Mouse (Mus musculus) kidney, postnatal 10 days (tissue): Measurements from ENCODE around the gene Cdh12.
"Not testable (repeated sequence)": the region's sequence is repeated elsewhere in the genome, so short reads cannot be mapped to it uniquely, and the experiment has no call there.

ENCODE experiments used
- DNase-seq: peaks from one replicate; pipeline ENCODE4 v3.0.0; 2021; ENCODE audit warnings: mixed read lengths

Cdh12 gene

DNA sequence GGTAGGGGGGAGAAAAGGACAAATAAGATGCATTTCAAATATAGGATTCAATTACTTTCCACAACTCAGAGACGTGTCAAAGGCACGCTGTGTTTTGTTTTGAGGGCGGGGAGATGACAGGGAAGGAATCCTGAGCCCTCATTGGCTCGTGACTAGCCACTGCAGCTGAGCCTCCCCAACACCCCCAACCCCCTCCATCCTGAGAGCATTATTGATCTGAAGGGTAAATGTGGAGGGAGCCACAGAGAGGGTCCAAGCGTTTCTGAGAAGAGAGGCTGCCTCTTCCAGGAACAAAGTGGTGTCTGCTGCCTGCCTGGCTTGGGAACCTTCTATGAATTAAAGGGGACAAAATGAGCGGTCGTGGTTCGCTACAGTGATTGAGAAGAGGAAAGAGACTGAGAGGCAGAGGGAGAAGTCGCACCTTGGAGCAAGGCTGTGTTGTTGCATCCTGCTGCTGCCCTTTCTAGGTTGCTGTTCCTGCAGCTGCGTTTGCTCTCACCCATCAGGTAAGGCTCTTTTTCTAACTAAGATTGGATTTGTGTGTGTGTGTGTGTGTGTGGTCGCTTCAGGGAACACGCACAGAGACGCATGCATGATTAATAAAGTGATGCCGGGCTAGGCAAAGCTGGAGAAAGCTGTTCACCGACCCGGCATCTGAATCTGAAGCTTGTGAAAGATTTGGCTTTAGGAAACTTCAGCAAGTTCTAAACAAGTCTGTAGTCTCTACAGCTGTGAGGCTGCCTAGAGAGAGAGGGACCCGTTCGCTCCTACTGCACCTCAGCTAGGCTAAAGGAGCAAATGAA lies at the start of gene Cdh12:
Cdh12 (plus strand) TSS at position 405 of the 803 bp plus-strand sequence.
- no peak for DNase-seq

DNA sequence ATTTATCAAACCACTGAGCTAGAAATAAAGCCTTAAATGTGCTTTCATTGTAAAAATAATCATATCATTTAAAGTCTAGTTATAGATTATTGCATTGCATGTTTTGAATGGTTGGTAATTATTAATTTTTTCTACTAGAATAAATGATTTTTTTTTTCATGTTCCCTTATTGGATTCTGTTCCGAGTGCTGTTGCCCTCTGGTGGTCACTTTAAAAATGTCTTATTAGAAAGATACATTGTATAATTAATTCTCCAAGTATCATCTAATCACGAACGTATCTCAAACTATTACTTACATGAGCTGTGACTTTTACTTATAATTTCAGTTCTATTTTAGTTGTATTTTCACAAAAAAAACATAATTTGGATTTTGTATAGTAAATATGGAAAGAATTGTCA lies 45.5 kb upstream of the Cdh12 start:
- DNase-seq, result no peak

DNA sequence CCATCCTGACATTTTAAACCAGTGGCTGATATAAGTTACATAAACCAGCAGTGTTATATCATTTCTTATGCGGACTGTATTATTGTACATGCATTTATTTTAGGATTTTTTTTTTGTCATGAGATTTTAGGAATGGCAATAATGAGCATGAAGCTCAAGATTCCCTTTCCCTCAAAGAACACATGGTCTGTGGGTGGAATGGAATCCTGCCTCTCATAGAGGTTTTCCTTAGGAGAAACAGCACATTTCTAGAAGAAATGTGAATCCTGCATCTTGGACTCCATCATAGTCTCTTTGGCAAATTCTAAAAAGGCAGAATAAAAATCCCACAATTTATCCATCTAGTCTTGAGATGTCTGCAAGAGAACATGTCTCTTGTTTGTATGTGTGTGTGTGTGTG lies 35.7 kb upstream of the Cdh12 start:
- DNase-seq, result no peak

DNA sequence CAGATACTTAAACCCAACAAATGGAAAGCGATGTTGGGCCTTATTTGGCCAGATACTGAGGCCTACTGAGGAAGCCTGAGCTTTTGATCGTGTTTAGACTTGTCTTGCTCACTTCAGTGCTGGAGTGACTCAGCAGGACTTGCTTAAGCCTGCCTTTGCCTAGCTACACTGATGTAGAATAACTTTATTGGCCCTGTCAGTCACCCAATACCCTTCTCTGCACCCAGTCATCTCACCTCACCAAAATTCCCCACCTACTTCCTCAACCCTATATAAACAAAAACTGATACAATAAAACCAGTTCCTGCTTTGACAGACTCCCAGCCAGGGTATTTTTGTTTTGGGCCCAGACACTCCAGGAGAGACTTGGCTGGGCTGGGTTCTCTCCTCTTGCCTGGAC lies 12.7 kb upstream of the Cdh12 start:
- no peak for DNase-seq

DNA sequence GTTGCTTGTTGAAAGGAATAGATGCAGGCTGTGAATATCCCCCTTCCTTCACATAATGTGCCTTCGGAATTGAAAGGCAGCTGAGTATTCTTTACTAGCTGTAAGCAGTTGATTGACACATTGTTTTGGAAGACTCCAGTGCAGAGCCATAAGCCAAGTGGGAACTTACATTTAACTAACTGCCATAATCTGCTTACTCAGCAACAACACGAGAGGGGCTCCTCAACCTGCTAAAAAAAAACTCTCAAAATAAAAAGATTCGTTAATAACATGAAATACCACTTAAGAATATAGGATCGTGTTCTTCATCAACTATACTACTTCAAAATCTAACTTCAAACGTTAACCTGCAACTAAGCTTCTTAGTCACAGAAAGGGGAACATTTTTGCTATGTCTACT lies 1.5 kb downstream of the Cdh12 start:
- DNase-seq, result no peak

DNA sequence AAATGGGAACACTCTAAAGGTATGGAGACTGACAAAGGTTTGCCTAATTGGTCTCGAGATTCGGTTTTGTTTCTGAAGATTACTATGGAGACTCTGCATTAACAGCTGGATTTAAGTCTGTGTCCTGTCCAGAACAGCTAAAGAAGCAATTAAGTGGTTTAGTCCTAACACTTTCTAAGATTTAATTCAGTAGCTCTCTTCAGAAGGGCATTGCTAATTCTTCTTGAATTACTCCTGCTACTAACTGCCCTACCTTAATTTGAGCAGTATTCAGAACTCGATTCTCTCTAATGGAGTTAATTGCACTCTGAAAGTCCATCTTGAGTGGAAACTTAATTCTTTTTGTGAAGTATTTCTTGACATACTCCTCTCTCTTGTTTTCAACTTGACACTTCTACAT lies 9.4 kb downstream of the Cdh12 start:
- DNase-seq, result no peak

DNA sequence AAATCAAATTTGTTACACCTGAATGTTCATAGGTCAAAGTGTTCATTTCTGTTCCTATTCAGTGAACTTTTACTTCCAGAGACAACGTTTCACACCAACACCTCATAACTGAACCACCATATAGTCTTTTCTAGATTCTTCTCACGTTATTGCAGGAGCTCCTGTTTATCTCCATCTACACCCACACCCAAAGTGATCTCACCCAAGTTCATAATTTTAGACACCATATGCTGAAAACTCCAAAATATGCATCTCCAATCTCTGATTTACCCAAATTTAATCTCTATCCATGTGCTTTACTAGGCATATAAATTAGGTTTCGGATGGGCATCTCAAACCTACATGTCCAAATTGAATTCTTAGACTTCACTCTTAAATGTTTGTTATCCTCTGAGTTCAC lies 13.4 kb downstream of the Cdh12 start:
- DNase-seq, result no peak

DNA sequence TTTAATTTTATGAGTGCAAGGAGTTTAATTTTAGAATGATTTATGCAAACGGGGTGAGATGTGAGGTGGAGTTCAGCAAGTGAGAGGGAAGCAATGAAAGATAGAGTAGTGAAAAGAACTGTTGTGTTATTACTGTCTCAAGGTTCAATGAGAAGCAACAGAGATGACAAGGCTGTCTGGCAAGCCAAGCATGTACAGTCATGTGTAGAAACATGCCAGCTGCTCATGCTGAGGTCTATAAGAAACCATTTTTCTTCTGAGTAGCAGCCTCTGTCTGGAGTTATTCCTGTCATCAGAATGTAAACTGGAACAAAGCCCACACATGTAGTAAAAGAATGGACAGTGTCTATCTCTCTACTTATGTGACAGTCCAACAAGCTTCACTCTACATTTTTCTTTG lies 14.5 kb downstream of the Cdh12 start:
- no peak for DNase-seq

DNA sequence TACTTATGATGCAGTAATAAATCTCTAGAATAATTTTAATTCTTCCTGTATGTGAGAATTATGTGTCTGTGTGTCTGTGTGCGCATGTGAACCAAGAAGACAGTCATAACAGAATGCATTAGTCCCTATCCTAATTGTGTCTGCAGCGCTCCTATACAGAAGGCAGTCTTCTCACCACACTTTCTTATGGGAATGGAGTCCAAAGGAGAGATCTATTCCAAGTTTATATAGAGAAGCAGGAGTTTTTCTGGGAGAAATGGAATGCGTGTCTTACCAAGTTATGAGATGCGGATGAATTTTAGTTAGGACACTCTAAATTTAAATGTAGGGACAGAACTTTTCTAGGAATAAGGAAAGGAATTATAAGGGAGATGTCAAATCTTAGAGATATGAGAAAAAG lies 101.9 kb downstream of the Cdh12 start:
- no peak for DNase-seq

DNA sequence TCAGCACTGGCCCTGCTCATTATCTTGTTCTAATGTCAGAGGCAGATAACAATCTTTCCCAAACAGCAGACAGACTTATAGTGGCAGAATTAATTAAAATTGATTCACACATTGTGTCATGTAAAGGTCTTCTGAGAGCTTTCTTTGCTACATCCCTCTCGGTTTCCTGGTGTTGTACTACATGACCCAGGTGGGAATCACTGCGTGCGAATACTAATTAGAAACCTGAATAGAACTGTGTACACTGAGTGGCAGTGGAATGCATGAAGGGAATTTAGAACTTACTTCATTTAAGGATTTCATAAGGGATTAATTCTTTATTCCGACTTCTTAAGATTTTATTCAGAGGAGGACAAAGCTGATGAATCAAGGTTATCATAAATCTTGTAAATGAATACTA lies 121.9 kb downstream of the Cdh12 start:
- no peak for DNase-seq

DNA sequence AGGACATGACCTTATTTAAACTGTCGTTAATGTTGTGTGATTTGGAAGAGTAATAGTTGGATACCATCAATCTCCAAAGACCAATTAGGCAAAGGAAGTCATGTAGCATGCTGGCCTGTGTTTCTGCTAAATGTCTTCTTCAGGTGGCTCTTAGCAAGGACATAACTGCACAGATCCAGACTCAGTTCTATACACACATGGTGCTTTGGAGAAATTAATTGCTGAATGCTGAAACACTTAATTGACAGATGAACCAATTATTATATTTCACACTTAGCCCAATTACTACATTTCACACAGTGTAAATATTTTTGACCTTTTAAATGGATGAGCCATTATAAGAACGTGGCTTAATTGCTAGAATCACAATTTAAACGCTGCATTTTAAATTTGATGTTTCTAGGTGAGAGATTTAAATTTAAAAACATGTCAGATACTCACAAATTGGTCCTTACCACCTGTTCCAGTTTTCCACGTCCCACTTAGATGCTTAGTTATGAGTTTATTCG lies 133.6 kb downstream of the Cdh12 start:
- no peak for DNase-seq

DNA sequence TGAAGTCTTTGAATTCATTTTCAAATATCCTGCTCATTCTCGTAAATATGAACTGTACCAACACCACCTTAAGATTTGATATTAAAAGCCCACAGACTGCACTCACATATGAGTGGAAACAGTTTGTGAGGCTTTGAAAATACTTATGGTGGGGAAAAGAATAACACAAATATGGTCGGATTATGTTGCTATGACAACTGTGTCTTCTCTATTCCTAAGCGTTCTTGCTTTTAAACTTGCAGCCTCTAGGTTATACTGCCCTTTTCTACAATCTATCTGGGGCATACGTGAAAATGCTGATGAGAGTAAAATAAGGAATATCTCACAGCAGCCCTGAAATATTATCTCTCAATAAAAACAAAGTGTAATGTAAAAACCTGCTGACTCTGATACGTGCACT lies 142.5 kb downstream of the Cdh12 start:
- no peak for DNase-seq

DNA sequence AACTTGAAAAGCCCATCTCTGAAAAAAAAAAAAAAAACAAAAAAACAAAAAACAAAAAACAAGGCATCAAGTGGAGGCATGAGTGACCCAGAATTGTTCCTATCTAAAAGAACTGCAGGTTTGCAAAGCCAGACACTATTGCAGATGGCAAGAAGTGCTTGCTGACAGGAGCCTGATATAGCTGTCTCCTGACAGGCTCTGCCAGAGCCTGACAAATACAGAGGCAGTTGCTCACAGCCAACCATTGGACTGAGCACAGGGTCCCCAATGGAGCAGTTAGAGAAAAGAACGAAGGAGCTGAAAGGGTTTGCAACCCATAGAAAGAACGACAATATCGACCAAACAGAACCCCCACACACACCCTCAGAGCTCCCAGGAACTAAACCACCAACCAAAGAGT lies 156.7 kb downstream of the Cdh12 start:
- not testable (repeated sequence) for DNase-seq

DNA sequence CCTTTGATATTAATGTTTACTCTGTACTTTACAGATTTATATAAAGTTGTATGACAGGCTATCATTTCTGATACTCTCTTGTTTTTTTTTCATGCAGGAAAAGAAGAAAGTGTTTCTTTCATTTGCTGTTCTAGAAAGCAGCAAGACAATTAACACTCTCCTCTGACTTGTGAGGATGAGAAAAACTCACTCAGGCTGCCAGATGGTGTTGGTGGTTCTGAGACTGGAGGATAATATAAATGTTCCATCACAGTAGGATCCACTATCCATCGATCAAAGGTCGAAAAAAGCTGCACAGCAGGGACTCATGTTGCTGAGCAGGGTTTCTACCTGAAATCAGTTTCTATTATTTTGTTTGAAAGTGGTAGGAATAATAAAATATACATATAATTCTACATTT lies 185.5 kb downstream of the Cdh12 start:
- no peak for DNase-seq

DNA sequence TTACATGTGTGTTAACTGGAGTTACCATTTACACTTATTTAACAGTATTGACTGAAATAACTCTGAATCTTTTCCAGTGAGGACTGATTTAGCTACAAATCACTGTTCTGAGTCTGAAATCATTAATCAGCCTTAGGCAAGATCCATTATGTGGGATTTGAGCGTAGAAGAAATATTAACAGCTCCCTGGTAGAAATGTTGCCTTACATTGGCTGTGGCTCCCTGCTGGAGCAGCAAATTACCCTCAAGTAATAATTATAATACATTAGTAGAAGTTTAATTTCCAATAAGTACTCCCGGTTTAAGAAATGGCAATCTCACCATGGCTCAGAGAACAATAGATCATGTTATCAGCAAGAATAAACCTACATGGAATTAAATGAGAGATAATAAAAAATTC lies 190.1 kb downstream of the Cdh12 start:
- DNase-seq, result no peak

DNA sequence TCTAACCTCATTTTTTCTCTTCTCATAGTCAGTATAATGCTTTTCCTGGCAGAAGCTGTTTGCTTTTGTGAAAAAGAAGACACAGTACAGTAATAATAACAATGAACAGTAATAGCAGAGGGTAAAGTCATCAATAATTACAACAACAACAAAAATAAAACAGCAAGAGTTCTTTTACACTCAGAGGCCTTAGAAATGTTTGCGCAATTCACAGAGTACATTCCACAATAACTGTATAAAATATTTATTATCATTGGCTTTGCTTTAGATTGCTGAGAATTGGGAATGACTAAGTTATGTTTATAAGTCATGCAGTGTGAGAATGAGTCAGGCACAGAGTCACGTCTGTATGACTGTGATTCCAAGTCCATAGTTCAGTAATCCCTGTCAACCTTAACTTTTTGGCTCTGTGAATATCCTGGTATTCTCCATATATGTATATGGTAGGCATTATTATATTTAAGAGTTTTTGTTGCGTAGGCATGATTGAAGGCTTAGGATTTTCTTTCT lies 193.9 kb downstream of the Cdh12 start:
- DNase-seq, result no peak

DNA sequence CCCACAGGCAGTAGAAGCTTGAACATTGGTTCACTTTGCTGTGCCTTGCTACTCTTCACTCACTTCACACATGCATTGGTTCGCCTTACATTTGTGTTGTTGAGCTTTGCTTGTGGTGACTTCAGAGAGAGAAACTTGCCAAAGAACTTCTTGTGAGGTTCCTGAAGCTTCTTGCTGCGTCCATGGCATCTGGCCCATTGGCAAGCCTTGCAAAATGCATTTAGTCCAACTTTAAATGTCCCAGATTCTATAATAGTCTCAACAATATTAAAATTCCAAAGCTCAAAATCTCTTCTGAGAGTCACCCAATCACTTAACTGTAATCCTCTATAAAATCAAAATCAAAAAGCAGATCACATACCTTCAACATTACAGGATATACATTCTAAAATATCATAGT lies 211.2 kb downstream of the Cdh12 start:
- DNase-seq, result no peak

DNA sequence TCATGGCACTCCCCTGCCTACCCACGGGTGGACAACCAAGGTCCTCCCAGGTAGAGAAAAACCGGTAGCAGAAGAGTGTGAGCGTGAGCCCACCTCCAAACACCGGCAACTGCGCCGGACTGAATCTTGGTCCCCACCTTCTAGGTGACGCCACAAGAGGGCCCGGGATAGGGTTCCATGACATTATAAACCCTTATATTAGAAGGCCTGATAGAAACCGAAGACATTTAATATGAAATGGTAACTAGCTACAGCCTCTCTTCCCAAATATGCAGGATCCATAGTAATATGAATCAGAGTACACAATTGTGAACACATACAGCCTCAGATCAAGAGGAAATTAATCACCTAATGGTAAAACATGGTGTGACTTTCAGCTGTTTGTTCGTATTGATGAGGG lies 217.6 kb downstream of the Cdh12 start, which contains the start of gene Acot10:
Acot10 (minus strand) TSS at position 101 of the 400 bp plus-strand sequence.
- no peak for DNase-seq

DNA sequence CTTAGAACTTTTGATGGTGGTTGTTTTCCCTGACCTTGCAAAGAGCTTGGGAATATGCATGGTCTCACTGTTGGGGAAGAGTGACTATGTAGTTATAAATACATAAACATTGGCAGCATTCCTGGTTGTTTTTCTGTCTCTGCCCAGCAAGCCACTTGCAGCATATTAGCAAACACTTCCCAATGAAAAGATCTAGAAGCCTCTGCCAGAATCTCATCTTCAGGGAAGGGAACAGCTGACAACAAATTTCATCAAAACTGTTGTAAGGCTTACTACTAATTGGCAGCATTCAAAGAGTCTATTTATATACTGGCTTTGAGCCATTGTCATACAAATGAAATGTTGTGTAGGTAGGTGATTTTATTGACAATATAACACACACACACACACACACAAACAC lies 218.3 kb downstream of the Cdh12 start:
- no peak for DNase-seq

DNA sequence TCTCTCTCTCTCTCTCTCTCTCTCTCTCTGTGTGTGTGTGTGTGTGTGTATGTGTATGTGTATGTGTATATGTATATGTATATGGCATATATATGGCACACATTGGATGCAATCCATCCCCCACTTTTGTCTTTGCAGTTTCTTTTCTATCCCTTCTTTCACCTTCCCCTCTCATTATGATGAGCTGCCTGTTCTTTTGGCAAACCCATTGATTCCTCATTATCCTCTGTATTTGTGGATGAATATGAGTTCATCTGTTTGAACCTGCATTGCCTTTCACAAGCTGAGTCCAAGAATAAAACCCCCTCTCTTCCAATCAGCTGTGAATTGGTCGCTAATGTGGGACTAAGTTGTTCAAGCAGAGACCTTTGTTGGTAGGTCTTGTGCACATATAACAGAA lies 218.9 kb downstream of the Cdh12 start:
- no peak for DNase-seq

DNA sequence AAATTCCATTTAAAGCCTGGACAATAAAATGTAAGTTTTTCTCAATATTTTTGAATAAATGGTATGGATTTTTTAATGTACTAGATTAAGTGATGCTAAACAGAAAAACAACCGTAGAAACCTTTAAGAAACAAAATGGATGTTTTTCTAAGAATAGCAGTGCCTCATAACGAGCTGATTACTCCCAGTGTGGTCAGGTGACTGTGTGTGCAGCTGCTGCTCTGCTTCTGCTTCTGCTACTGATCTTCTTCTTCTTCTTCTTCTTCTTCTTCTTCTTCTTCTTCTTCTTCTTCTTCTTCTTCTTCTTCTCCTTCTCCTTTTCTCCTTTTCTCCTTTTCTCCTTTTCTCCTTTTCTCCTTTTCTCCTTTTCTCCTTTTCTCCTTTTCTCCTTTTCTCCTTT lies 220.4 kb downstream of the Cdh12 start:
- not testable (repeated sequence) for DNase-seq

DNA sequence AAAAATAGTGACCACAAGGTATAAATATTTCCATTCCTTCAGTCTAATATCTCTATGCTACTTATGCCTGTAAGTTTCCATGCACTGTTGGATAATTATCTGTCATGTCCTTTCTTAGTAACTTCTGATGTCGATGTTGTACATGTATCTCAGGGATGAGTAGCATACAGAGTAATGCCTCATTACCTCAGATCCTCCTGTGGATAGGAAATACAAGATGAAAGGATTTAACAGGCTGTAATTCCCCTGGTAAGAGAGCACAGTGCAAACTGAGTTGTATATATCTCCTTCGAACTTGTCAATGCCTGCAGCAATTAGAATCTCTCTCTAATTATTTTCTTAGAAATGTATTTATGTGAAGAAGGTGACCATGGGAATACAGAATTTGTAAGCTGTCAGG lies 233.7 kb downstream of the Cdh12 start:
- no peak for DNase-seq

DNA sequence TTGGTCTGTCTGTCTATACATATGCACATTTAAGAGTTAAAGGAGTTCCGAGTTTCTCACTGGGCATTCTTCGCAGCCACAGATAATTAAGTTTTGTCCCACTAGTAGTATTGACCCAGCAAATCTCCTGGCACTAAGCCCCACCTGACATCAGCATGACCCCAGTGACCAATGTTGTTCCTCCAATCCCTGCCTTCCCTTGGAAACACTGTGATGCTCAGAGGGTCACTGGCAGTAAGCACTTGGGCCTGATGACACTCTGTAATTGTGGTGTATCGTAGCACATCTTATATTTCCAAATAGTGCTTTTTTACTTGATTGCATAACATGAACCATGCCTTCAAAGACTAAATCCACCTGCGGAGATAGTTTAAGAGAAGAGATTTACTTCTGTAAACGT lies 235.1 kb downstream of the Cdh12 start:
- DNase-seq, result no peak

DNA sequence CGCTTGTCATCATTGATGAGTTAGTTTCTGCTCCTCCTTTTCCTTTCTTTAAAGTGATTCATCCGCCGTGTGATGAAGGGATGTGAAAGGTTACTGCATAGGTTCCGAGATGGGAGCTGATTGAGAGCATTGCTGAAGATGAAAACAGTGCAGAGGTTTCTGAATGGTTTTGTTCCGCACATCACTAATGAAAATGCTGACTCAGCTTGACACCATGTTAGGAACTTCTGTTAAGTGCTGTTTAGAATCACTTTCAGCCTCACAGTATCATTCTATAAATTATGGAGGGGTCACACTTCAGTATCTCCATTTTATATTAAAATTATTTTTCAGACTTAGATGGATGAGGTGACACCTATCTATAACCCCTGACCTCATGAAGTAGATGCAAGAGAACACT lies 247.2 kb downstream of the Cdh12 start:
- no peak for DNase-seq

DNA sequence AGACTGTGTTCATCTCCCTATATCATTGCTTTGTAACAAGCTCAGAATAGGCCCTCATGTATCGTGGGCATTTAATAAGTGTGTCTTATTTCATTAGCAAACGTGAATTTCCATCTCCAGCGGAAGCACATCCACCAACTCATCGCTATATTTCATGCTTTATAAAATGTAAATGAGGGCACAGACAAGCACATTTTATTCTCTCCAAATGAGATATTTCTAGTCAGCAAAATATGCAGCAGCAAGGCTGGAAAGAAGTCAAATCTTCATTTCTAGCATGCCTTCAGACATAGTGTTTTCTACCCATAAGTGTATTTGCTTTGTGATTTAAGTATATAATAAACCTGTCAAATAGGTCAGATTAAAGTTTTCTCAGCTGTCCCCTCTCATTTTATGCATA lies 262.8 kb downstream of the Cdh12 start:
- no peak for DNase-seq
